Mouse (Mus musculus) cerebellum, adult 8-10 months (tissue): ENCODE measurements around the gene Btg4.
"Not testable (repeated sequence)": the region's sequence is repeated elsewhere in the genome, so short reads cannot be mapped to it uniquely, and the experiment has no call there.

ENCODE experiments used
- DNase-seq: peaks from one replicate; pipeline ENCODE4 v3.0.0; 2022

Btg4 gene

DNA sequence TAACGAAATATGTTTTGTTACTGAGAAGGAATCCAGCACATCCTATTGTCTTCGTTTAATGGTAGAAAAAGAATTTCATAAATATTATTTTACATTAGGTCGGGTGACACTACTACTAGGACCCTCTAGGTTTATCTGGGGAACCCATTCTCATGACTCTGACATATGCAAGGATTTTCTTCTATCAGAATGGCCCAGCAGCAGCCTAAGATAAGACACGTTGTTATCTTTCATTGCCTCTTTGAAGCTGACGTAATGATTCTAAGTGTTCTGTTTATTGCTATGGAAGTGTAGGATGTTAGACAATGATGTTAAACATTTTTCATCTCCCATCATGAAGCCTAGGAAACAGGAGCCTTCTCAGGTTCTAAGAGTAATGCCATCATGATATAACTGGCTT is 33.0 kb downstream of the Btg4 start:
- DNase-seq: no peak

DNA sequence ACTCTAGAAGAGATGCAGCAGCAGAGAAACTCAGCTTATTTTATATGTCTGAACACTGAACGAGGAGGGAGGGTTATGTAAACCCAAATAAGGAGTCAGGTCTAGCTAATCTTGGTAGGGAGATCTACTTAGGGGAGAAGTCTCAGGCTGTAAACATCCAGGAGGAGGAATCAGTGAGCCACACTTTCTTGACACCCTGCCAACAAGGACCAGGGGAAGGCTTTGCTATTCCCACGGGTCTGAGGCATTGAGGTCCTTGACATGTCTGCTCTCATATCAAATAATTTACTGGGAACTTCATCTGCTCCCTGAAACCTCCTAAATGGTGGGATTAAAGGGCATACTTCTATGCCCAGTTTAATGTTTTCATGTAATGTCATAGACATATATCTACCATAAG is 35.6 kb downstream of the Btg4 start:
- DNase-seq: no peak

DNA sequence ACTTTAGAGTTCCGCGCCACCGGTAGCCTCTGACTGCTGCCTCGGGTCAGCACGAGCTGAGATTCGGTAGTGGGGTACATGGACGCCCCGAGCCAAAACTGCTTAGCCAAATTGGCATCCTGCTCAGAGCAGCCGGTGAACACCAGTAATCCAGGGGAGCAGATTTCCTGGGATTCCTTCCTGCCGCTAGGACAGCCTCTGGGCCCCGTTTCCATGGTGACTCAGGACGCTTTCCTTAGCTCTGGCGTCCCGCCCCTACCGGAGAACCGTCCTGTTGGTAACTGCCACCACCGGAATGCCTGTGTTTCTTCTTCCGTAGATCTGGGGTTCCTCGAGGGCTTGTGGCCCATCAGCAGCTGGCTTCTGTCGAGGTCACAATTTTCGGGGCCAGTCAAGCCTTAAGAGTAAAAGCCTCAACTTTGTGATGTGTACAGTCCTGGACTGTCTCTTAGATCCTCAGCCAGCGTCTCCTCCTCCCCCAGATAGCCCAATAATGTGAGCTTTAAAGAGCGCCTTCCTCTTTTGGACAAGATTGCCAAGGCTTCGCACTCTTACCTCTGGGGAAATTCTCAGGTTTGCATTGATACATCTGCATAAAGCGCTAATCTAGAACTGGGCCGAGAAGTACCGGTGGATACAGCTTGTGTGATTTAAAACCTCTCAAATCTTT is 41.2 kb downstream of the Btg4 start, which contains the start of gene 4833427G06Rik:
Gene 4833427G06Rik, minus strand, starts transcription at position 323 of the 670 bp plus-strand sequence.
- peak; percentile 28 for DNase-seq

DNA sequence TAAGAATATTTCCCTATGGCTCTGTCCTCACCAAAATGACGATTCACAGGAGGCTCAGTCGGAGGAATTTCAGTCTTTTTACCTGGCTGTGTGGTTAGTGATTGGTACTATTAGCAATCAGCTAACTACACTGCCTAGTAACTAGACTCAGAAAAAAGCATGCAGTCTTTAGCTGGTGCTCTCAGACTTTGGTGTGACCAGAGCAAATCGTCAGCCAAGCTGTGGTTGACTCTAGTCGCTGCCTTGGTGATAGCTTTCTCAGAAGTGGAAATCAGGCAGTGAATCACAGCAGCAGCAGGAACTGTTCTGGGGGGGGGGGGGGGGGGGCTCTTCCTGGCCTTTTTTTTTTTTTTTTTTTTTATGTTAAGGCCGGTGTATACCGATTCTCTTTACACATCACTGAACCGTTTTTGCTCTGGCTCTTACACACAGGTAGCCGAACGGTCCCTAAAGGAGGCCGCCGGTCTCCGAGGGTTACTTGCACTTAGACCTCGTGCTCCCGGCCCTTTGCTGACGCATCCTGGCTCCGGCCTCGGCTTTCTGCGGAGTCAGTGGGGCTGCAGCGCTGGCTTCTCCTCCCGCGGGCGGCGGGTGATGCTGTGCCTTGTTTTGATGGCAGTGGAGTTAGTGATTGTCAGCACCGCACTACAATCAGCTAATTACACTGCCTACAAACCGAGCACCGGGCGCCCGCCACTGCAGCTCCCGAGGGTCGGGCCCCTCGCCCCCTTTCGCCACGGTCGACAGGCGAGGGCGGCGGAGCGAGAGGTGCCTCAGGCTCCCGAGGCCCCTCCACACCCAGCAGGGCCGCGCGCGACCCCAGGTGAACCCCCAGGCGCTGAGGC is 42.5 kb downstream of the Btg4 start:
- DNase-seq: peak; percentile 15

DNA sequence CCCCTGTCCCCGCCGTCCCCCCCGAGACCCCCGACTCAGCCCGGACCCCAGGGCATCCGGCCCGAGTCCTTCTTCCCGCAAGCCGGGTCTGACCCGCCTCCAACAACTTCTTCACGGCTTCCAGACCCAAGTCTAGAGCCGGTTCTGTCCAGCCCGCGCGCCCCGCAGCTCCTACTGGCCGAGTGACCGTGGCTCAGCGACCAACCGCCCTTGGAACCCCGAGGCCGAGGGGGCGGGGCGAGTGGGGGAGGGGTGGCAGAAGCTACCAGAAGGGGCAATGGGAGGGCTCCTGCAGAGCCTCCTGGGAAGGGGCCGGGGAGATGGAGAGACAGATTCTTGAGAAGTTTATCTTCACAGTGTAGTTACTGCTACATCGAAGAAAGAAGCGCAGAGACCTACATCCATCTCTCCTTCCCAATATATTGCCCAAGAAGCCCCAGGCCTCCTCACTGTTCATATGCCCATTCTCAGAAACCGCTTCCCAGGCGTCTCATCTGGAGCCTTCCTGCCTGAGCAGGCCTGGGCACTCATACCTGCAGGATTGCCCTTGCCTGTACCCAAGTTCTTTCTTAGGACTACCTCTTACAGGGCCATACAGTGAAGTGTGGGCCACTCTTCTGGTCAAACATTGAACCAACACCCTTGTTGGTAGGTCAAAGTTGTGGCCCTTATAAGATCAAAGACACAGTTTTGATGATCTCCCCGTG is 43.3 kb downstream of the Btg4 start:
- peak; percentile 11 for DNase-seq

DNA sequence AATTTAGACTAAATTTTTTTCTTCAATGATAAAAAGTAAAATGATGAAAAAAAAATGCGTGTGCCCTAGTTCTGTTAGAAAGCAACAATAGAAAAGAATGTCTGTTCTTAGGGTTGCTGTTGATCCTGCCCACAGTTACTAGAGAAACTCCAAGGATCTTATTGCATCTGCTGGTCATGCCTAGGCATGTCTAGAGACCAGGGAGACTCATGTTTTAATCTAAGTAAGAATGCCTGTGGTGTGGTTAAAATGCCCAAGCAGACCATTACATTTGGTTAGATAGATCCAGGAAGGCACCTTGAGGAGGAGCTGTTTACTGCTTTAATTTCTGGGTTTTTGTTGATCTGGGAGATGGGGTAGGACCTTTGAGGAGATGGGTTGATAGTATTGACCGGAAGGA is 45.0 kb downstream of the Btg4 start:
- DNase-seq: no peak

DNA sequence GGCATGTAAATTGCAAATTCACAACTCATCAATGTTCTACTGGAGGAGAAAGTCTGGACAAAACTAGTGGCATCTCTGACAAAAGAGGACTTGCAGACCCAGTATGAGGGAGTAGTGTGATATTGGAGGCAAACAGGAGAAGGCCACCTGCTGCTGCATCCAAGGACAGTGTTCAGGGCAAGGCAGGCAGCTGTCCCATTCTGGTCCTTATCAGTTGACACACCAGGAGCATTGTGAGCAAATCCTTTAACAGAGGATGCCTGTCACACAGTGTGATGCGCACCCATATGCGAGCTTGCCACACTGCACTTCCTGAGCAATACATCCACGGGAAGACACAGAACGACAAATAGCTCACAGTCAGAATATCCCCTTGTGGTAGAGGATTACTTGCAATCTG is 54.1 kb downstream of the Btg4 start:
- no peak for DNase-seq

DNA sequence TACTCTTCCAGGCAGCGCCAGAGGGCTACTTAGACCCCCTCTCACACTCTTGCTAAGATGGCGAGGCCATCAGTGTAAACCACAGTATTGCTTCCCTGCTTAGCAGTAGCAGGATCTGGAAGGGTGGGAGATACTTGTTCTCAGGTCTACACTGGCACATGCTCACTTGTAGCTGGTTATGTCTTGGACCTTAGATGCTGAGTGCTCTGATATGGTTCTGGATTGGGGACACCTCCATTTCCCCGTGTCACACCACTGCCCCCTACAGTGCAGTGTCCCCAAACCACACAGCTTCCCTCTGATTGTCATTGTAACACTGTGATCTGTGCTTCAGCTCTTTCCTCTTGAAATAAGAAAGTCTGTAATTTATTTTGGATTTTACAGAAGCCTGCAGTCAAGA is 76.3 kb downstream of the Btg4 start:
- peak; percentile 9 for DNase-seq

DNA sequence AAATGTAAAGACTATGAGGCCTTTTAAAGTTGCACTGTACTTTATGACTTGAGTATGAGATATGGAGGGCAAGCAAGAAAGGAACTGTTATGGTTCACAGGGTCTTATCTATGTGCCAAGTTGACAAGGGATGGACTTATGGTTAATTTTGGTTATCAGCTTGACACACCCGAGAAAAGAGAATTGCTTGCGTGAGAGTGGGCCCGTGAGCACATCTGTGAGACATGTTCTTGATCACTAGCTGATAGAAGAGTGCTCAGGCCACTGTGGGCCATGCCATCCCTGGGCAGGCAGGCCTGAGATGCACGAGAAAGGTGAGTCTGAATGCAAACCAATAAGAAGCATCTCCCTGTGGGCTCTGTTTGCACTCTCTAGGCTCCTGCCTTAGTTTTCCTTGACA is 76.7 kb downstream of the Btg4 start:
- no peak for DNase-seq

DNA sequence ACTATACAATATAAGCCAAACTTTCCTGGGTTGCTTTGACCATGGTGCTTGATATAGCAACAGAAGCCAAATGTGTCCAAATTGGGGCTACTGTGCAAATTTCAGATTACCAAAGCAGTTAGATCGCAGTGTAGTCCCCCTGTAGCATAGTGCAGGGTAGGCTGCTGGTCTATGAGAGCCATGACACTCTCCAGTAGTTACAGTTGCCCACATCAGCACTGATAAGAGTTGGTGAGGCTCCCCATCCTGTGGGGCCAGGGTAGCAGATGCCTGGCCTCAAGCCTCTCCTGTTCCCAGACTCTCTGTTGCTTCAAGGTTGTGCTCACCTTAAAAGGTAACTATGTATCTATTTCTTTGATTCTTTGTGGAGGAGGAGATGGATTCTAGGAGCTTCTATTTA is 77.1 kb downstream of the Btg4 start:
- DNase-seq: no peak

DNA sequence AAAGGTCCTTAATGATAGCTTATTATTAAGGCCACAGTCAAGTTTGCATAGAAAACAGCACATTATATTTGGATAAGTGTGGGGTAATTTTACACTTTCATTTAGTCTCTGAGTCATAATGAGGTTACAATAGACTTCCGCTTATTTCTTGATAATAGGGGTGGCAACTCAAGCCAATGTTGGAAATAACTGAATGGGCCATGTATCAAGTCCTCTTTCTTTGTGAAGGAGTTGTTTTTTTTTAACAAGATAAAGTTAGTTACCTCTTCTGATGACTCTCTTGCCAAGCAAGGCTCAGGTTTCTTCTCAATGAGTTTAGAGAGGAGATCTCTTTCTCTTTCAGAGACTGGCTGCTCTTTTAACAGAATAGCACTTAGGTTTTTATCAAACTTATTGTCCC is 77.6 kb downstream of the Btg4 start:
- DNase-seq: no peak

DNA sequence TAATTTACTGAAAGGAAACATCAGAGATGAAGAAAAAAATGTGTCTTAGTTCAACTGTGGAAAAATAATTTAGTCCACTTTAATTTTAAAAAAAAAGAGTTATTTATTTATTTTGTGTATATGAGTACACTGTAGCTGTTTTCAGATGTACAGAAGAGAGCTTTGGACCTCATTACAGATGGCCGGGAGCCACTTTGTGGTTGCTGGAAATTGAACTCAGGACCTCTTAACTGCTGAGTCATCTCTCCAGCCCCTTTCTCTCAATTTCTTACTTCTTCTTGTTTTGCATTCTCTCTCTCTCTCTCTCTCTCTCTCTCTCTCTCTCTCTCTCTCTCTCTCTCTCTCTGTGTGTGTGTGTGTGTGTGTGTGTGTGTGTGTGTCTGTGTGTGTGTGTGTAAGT is 78.7 kb downstream of the Btg4 start:
- DNase-seq: not testable (repeated sequence)

DNA sequence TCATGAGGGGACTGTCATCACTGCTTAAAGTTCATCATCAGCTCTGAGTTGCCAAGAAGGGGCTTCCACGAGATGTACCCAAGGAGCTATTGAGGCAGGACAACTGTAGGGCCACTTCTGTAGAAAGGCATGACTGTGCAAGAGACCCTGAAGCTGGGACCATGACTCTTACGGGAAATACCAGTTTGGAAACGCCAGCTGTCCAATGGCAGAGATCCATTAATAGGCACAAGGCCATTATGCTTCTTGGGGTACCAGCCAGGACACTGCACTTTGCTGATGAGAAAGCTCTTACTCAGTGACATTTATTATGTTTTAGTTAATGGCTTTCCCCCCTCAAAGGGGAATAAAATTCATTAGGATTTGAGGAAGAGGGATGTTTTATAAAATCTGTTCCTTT is 80.0 kb downstream of the Btg4 start:
- DNase-seq: no peak

DNA sequence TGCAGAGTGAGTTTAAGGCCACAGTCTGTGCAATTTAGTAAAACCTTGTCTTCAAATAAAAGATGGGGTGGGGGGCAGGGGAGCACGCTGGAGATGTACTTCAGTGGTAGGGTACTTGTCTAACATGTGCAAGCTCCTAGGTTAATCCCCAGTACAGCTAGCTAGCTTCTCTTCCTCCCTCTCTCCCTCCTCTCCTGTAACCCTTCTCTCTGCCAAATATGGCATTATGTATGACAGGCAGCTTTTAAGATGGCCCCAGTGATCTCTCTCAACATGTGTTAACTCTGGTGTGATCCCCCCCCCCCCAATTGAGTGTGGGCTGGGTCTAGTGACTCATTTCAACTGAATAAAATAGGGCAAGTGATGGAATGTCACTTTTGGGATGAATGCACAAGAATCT is 82.7 kb downstream of the Btg4 start:
- DNase-seq: no peak

DNA sequence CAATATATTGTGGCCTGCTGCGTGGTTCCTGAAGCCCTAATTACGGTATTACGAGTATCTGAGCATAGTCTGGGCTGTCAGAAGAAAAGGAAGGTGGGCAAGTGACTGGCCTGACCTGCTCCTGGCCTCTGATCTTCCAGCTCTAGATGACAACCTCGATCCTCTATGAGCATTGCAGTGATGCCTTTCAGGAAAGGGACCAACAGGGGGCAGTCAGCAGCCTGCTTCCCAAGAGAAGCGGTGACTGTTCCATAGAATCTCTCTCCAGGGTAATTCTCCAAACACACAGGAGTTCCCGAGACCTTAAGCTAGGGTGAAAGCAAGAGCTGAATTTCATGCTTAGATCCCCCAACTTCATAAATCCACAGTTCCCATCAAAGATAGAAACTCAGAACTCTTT is 83.5 kb downstream of the Btg4 start:
- DNase-seq: no peak

DNA sequence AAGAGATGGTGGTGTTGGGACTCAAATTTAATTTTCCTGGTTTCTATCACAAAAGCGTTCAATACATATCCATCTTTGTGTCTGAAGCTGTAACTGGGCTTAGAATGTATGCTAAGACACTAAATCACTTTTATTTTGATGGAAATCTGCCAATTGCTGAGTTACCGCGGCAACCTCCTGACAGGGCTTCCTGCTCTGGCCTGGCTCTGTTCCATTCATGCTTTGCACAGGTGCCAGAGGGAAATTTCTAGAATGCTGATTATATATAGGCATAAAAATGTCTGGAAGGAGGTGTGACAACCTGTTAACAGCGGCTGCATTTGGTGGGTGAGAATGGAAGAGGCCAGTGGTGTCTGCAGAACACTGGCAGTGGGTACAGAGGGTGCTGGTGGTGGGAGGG is 85.8 kb downstream of the Btg4 start:
- no peak for DNase-seq

DNA sequence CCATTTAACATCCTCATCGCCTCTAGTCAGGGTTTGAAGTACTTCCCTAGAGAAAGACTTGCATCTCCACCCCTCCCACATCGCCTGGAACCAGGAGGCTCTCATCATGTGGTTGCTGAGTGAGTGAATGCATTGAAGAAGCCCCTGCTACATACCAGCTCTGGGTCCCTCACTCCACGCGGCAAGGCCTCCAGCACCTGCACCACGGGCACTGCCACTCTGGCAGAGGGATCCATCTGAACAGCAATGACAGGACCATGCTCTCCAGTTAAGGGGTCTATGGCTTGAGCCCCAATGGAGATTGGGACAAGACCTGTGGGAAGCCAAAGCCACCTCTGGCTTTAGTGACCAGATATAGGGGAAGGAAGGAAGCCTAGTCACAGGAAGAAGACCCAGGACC is 86.6 kb downstream of the Btg4 start:
- no peak for DNase-seq

DNA sequence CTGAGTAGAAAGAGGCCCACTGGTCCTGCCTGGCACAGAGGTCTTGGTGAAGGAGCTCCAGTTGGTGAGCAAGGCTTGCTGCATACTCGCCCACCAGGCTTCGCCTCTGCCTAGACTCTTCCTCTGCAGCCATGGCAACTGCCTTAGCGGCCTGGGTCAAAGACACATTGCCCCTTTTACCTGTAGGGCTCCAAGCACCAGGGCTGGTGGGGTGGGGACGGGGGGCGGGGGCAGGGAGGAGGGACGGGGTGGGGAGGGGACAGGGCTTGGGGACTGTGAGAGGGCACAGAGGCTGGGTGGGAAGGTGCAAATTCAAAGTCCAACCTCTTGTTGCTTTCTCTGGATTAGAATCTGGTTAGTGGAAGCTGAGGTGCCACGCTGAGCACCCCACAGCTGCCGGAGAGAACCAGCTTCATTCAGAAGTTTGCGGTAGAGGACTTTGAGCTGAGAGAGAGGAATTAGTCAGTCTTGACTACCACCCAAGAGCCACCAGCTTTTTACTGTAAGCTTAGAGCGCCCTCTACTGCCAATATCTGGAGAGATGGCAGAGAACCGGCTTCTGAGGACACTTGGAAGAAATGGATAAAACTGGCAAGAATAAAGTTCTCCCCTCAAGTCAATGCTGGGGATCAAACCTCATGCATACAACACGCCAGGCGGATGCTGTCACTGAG is 91.5 kb downstream of the Btg4 start:
- peak; percentile 57 for DNase-seq

DNA sequence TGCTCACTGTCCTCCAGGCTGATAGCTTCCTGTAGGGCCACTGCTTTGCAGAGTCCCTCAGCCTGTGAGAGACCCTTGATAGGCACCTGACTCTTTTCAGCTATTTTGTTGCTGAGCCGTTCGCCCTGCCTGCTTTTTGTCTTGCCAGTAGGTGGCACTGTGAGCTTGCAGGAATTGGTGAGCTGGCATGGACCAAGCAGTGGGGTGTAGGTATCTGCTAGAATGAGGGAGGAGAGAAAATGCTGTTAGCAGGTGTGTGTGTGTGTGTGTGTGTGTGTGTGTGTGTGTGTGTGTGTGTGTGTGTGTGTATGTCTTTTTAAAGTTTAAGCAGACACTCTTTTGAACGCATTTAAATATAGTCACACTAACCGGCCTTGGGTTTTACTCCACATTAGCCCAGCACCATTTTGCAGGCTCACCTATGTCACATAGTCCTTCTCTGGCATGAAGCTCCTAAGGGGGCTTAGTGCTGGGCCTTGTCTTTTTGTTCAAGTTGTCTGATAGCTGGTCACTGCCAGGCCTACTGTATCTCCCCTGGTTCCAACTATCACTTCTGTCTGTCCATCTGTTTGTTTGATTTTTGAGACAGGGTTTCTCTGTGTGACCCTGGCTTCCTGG is 101.2 kb downstream of the Btg4 start:
- DNase-seq: peak; percentile 69

DNA sequence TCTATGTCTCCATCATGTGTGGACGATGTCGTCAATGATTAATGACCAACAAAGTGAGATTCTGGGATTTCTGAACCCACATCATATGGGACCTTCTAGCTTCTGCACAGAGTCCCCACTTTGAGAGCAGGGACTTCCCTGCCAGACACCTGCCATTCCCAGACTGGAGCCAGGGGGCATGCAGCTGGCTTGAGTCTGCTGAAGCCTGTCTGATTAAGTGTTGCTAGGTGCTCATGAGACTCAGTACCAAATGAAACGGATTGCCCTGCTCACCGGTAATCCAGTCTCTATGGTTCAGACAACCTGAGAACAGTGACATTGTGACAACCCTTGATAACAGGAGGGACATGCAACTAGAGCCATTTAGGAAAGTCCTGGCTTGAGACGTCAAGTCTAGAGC is 103.3 kb downstream of the Btg4 start:
- no peak for DNase-seq

DNA sequence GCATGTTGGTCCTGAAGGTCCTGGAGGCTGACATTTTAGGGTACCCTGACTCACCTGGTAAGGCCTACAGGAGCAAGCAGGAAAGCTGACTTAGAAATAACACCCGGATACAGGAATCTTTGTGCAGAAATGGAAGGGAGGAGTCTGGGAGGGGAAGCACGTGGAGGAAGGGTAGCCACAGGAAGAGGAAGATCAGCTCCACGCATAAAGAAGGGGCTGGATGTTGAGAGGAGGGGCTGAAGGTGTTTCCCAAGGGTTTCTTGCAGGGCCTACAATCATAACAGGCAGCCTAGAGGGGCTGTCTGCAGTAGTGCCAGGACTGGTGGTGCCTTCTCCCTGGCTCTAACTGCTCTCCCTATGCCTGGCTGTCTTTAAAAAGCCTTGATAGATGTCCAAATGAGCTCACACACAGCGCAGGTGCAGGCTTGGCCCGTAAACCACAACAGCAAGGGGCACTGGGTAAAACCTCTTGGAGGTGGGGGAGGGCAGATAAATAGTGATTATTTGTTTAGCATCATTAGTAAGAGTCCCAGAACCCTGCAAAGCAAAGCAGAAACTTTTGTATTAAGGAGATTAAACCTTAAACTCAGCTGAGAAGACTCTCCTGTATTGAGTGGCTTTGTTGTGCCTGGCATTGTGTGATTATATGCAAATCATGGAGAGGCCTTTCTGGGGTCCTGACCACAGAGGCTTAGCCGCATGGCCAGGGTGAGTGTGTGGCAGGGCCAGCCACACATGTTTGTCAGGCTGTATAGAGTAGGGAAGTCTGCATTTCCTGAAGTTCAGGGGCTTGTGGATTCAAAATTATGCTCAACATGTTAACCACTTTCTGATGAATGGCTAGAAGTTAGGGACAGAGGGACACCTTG is 104.8 kb downstream of the Btg4 start, which contains the start of gene Gm32742:
Gene Gm32742, minus strand, starts transcription at position 206 of the 869 bp plus-strand sequence.
- no peak for DNase-seq

DNA sequence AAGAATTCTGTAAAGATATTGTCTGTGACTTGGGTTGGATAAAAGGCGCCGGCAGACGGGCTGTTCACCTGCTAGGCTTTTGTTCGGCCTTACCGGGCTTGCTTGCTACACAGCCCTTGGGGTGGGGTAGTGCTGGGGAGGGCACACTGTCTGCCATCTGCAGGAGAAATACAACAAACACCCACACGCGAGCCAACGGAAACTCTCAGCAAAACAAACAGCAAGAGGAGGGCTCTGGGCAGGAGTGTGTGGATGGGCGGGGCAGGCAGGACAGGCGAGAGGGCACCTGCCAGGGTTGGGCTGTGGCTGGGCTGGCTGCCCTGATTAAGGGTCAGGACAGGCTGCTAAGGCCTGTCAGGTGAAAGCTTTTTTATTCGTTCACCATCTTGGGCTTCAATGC is 107.3 kb downstream of the Btg4 start:
- no peak for DNase-seq
